Mouse (Mus musculus) urinary bladder, postnatal 25 days (tissue): ENCODE results near the gene Olfr266.

Source experiments
- DNase-seq: peaks from one replicate; pipeline ENCODE4 v3.0.0; 2022; ENCODE audit warnings: low spot score

The Olfr266 gene

DNA sequence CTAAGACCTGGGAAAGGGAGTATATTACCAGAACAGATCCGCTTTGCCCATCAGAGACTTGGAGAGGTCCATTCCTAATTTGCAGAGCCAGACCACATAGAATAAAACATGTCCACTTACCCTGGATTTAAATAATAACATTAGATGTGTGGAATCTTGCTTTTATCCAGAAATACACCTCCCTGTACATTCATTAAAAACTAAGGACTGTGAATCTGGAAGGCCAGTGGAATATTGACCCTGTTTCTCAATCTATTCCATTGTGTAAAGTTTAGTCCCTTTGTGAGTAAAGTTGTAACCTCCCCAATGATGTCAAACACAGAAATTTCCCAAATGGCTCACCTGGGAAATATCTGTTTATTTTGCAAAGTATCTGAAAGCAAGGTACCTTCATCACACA, at the start of gene Olfr266:
Gene Olfr266, minus strand, starts transcription at position 101 of the 400 bp plus-strand sequence.
- no peak for DNase-seq

- no peak for DNase-seq
Observed at GRCm38 (mm10) chr3:106875626-106876025, 49.5 kb upstream of the Olfr266 start.

DNA sequence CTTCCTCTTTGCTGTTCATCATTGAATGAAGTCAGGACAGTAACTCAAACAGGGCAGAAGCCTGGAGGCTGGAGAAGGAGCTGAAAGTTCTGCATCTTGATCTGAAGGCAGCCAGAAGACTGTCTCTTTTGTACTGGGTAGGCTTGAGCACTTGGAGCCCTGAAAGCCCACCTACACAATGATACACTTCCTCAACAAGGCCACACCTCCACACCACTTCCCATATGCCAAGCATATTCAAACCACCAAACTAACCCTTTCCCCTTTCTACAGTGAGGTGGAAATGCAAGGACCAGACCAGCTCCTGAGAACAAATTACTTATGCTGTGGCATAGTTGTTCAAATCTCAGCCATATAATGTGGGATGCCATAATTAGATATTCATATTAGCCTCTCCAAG, 46.8 kb upstream of the Olfr266 start:
- no peak for DNase-seq

DNA sequence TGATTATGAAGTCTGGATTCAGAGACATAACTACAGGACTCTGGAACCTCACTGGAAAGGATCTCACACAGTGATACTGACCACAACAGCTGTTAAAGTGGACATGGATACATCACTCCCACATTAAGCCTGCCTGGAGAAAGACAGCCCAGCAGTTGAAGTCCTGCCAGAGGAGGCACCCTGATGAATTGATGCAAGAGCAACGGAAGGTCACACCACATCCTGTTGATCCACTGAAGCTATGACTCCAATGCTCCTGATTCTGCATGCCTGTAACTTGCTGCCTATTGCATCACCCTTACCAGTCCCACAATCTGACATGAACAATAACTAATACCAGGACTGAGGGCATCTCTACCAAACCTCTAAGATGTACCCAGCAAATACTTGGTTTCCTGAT, 6.0 kb upstream of the Olfr266 start:
- DNase-seq: no peak

DNA sequence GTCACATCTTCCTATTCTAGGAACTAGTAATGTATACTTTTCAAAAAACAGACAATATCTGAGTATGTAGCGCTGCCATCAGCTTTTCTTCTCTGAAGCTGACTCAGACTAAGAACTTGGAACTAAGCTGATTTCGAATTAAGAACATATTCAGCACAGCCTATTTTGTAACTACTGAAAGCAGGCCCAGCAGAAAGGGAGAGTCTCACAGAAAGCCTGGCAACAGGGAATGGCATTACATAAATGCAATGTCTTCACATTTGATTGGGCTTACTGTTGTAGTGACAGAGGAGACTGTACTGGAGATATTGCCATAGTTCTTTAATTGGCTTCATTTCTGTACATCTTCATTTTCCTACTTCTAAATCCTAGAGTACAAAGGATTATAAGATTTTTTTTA, 8.4 kb downstream of the Olfr266 start:
- DNase-seq: no peak

- no peak for DNase-seq
Observed at GRCm38 (mm10) chr3:106808972-106809695, 17.0 kb downstream of the Olfr266 start.

- no peak for DNase-seq
Observed at GRCm38 (mm10) chr3:106798079-106798478, 28.0 kb downstream of the Olfr266 start.

DNA sequence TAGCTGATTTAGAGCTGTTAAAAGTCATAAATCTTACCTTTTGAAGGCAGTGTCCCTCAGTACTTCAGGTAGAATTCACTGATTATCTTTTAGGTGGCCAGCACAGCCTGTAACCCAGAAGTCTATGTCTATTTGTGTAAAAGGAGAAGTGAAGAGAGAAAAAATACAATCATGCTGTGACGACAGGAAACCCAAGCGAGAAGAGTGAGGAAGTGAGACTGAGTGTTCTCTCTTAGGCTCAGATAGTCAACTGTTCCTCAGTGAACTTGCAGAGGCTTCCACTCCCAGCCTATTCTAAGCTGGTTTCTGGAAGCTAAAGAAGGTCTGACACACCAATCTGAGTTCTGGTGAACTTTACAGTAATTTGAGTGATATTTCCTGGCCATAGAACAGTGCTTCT, 36.2 kb downstream of the Olfr266 start, which contains the start of gene Cd53:
Gene Cd53, minus strand, starts transcription at position 220 of the 400 bp plus-strand sequence.
- no peak for DNase-seq

- DNase-seq: no peak
Observed at GRCm38 (mm10) chr3:106788440-106788887, 37.6 kb downstream of the Olfr266 start.

- no peak for DNase-seq
Observed at GRCm38 (mm10) chr3:106787972-106788371, 38.1 kb downstream of the Olfr266 start.

DNA sequence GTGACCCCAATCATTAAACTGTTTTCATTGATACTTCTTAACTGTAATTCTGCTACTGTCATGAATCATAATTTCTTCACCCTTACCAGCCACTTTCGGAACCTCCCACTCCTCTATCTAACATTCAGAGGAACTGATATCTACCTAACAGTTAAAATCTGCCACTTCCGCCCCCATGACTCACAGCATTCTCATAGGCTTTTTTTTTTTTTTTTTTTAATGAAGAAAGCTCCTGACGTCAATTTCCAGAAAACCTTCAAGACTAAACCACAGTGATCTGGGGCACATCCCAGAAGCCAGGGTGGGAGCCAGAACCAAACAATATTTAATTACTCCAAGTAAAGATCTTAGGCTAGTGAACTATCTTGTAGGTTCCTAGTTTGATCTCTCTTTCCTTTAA, 41.0 kb downstream of the Olfr266 start:
- no peak for DNase-seq

DNA sequence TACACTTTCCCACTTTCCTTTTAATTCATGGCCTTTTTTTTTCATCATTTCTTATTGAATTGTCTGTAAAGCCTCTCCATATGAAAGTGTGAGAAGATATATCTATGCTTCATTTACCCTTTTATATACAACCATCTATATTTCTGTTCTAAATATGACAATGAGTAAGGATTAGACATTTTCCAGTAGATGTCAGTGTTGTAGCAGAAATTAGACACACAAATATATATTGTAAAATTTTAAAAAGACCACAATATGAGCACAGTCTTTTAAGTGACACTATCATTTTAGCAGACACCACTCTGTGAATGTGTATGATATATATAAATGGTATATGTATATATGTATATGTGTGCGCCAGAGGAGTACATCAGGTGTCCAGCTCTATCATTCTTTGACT, 54.3 kb downstream of the Olfr266 start:
- DNase-seq: no peak
